Mouse (Mus musculus): ENCODE results near the gene Sdc3.

DNA sequence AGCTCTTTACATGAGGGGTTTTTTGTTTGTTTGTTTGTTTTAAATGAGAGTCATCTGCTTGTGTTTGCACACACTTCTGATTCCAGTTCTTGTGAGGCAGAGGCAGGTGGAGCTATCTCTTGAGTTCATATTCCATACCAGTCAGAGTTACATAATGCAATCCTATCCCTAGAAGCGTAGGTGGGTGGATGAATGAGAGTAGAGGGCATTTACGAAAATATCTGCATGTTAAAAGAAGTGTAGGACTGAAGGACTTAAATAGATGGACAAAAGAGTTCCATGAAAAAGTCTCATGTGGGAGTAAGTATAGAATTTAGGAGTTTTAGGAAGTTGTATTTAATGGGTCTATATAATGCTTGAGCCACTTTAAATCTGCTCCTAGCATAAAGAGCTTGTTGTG lies 40.4 kb upstream of the Sdc3 start:
- TF ChIP-seq CTCF (IDR thresholded peaks at IDR 0.05; ENCODE audit: control insufficient read depth, insufficient read depth, insufficient replicate concordance, low read depth, low read length) (no peak), POLR2A (IDR thresholded peaks at IDR 0.05; ENCODE audit: control insufficient read depth, low read depth, low read length) (no peak)

All from testis, adult 2 months (tissue).